Mouse (Mus musculus) brain, embryonic 14.5 days (tissue): Measurements from ENCODE around the gene Egfl7.

Experiments
- CTCF ChIP-seq: fragments of 200-500 bp; IDR thresholded peaks from 2 replicates; pipeline ENCODE4 v1.5.1; 2012; ENCODE audit warnings: inconsistent platforms, mild to moderate bottlenecking, moderate library complexity, borderline replicate concordance; ENCODE audit not compliant: insufficient read depth, insufficient read length; ENCODE audit errors: extremely low read depth
- POLR2A ChIP-seq: fragments of 200-500 bp; IDR thresholded peaks from 2 replicates; pipeline ENCODE4 v1.6.1; 2012; ENCODE audit warnings: mild to moderate bottlenecking, inconsistent platforms, borderline replicate concordance; ENCODE audit not compliant: poor library complexity, insufficient read depth, insufficient read length, severe bottlenecking; ENCODE audit errors: extremely low read depth

- no peak for TF ChIP-seq POLR2A
- no peak for TF ChIP-seq CTCF
Observed at GRCm38 (mm10) chr2:26598462-26598861, 18.6 kb downstream of the Egfl7 start.
